Mouse (Mus musculus) forebrain, embryonic 16.5 days (tissue): ENCODE data around the gene S100a14. TPM values are rescaled to one million over a fixed set of nuclear protein-coding genes. Genes with fewer than 3 reads are reported as not detected.
A peak's percentile ranks its signal among the peaks of the same experiment; 100 is the strongest.

Experiments used
- ATAC-seq: fragments of 200-750 bp; cut with Nextera tagmentation; 2 replicates; pipeline ENCODE4 v1.8.0; 2017; ENCODE audit warnings: mild to moderate bottlenecking, moderate library complexity
- H3K27ac ChIP-seq: fragments of 300-500 bp; sonication (generic); 2 replicates; pipeline ENCODE4 v1.5.1; 2014; ENCODE audit warnings: low read length, control low read depth
- H3K27me3 ChIP-seq: fragments of 300-500 bp; sonication (generic); replicated peaks from 2 replicates; pipeline ENCODE4 v1.6.1; 2014; ENCODE audit warnings: low read length; ENCODE audit not compliant: control insufficient read depth, insufficient read depth
- H3K36me3 ChIP-seq: fragments of 300-500 bp; sonication (generic); 2 replicates; pipeline ENCODE4 v1.6.1; 2014; ENCODE audit not compliant: control insufficient read depth, insufficient read depth
- H3K4me1 ChIP-seq: fragments of 300-500 bp; sonication (generic); replicated peaks from 2 replicates; pipeline ENCODE4 v1.6.1; 2014; ENCODE audit warnings: low read length; ENCODE audit not compliant: control insufficient read depth, insufficient read depth
- H3K4me2 ChIP-seq: fragments of 300-500 bp; sonication (generic); 2 replicates; pipeline ENCODE4 v1.6.1; 2014; ENCODE audit warnings: mild to moderate bottlenecking, low read length, control low read depth
- H3K4me3 ChIP-seq: fragments of 300-500 bp; sonication (generic); replicated peaks from 2 replicates; pipeline ENCODE4 v1.5.1; 2014; ENCODE audit warnings: mild to moderate bottlenecking, low read length, control low read depth
- H3K9ac ChIP-seq: fragments of 300-500 bp; sonication (generic); replicated peaks from 2 replicates; pipeline ENCODE4 v1.6.1; 2014; ENCODE audit warnings: low read depth, low read length, control low read depth
- H3K9me3 ChIP-seq: fragments of 300-500 bp; sonication (generic); 2 replicates; pipeline ENCODE4 v1.6.1; 2016; ENCODE audit warnings: low read length; ENCODE audit not compliant: control insufficient read depth
- WGBS: fragments of 180-500 bp; shearing (Covaris S2); extraction: QIAGEN DNeasy Blood & Tissue Kit; methylation state at CpG from one replicate; pipeline ENCODE4 v1.1.7; 2014; 5-methylcytosine and 5-hydroxymethylcytosine counted together
- polyA plus RNA-seq: library from polyadenylated mRNA; unstranded; fragments of >200 nt; fragmentation: Nextera tagmentation; extraction: Ambion mirVana; gene quantifications from 2 replicates; pipeline ENCODE4 v1.2.1, GENCODE M21; 2015

The S100a14 gene
- polyA plus RNA-seq = 0.31 TPM in 1 of 2 replicates, not detected in the other

- Histone ChIP-seq H3K27ac (no peak within 1 kb of the TSS), H3K36me3 (no peaks in the 10 kb centered on the region), H3K4me3 (no peak within 1 kb of the TSS), H3K9me3 (no peaks in the 10 kb centered on the region), H3K9ac (no peak within 1 kb of the TSS), H3K27me3 (no peaks in the 10 kb centered on the region), H3K4me2 (no peak within 1 kb of the TSS), H3K4me1 (no peaks in the 10 kb centered on the region)
- WGBS = 75% methylated on average over 5 of the region's 5 CpGs
- ATAC-seq = no peak
Measured at GRCm38 (mm10) chr3:90526580-90526979, at the start of gene S100a14. Gene S100a14 (plus strand): TSS chr3:90526856.

- H3K27me3 ChIP-seq = no peaks in the 10 kb centered on the region
- no peak overlapping the region for H3K4me2 ChIP-seq
- 84% methylated on average over 5 of the region's 5 CpGs for WGBS
- H3K4me1 ChIP-seq = peaks cover 7% of the 10 kb centered on the region
- H3K36me3 ChIP-seq = peaks cover 41% of the 10 kb centered on the region
- H3K27ac ChIP-seq = no peak overlapping the region
- ATAC-seq = no peak
- no peak overlapping the region for H3K9ac ChIP-seq
- no peaks in the 10 kb centered on the region for H3K9me3 ChIP-seq
- no peak overlapping the region for H3K4me3 ChIP-seq
Measured at GRCm38 (mm10) chr3:90486998-90487397, 39.7 kb upstream of the S100a14 start.

GRCm38 (mm10) chr3:90488576-90488975 is 38.1 kb upstream of the S100a14 start:
- ATAC-seq = no peak
- Histone ChIP-seq H3K4me2 (no peak overlapping the region), H3K9me3 (no peaks in the 10 kb centered on the region), H3K9ac (no peak overlapping the region), H3K4me3 (no peak overlapping the region), H3K27me3 (no peaks in the 10 kb centered on the region), H3K36me3 (peaks cover 32% of the 10 kb centered on the region), H3K4me1 (peaks cover 7% of the 10 kb centered on the region), H3K27ac (no peak overlapping the region)
- WGBS = 91% methylated on average over 6 of the region's 6 CpGs

GRCm38 (mm10) chr3:90490696-90491256 is 35.9 kb upstream of the S100a14 start, which contains the start of gene Snapin:
Gene Snapin (minus strand): TSS chr3:90491033.
- H3K4me1 ChIP-seq = peaks cover 7% of the 10 kb centered on the region
- peak; percentile 98 for ATAC-seq
- H3K9me3 ChIP-seq = no peaks in the 10 kb centered on the region
- peak within 1 kb of the TSS; percentile 52 for H3K4me2 ChIP-seq
- H3K9ac ChIP-seq = peak within 1 kb of the TSS; percentile 81
- under 1% methylated on average over 37 of the region's 37 CpGs for WGBS
- H3K36me3 ChIP-seq = peaks cover 19% of the 10 kb centered on the region
- H3K4me3 ChIP-seq = peak within 1 kb of the TSS; percentile 90
- H3K27ac ChIP-seq = peak within 1 kb of the TSS; percentile 70; the same call in 1 of the 2 replicates
- no peaks in the 10 kb centered on the region for H3K27me3 ChIP-seq

GRCm38 (mm10) chr3:90491350-90491749 is 35.3 kb upstream of the S100a14 start:
- ATAC-seq = no peak

GRCm38 (mm10) chr3:90493831-90494540 is 32.7 kb upstream of the S100a14 start:
- Histone ChIP-seq H3K9me3 (no peaks in the 10 kb centered on the region), H3K4me2 (no peak overlapping the region), H3K27ac (no peak overlapping the region), H3K4me3 (no peak overlapping the region), H3K36me3 (peaks cover 19% of the 10 kb centered on the region), H3K27me3 (no peaks in the 10 kb centered on the region), H3K9ac (no peak overlapping the region), H3K4me1 (peaks cover 7% of the 10 kb centered on the region)
- WGBS = 58% methylated on average over 4 of the region's 4 CpGs
- no peak for ATAC-seq

More at GRCm38 (mm10) chr3:90491350-90491749, 35.3 kb upstream of the S100a14 start:
- H3K9me3 ChIP-seq = no peaks in the 10 kb centered on the region
- 41% methylated on average over 2 of the region's 2 CpGs for WGBS
- H3K4me2 ChIP-seq = no peak overlapping the region
- H3K4me1 ChIP-seq = peaks cover 7% of the 10 kb centered on the region
- H3K27ac ChIP-seq = no peak overlapping the region
- no peak overlapping the region for H3K4me3 ChIP-seq
- H3K9ac ChIP-seq = no peak overlapping the region
- H3K36me3 ChIP-seq = peaks cover 17% of the 10 kb centered on the region
- H3K27me3 ChIP-seq = no peaks in the 10 kb centered on the region

GRCm38 (mm10) chr3:90495850-90496525 is 30.7 kb upstream of the S100a14 start:
- WGBS = 95% methylated on average over 7 of the region's 7 CpGs
- no peaks in the 10 kb centered on the region for H3K27me3 ChIP-seq
- no peak overlapping the region for H3K4me2 ChIP-seq
- ATAC-seq = no peak
- no peaks in the 10 kb centered on the region for H3K9me3 ChIP-seq
- H3K36me3 ChIP-seq = peaks cover 23% of the 10 kb centered on the region
- H3K4me1 ChIP-seq = no peaks in the 10 kb centered on the region
- no peak overlapping the region for H3K4me3 ChIP-seq
- no peak overlapping the region for H3K27ac ChIP-seq
- H3K9ac ChIP-seq = no peak overlapping the region

- Histone ChIP-seq H3K36me3 (peaks cover 36% of the 10 kb centered on the region), H3K9me3 (no peaks in the 10 kb centered on the region), H3K4me1 (no peaks in the 10 kb centered on the region), H3K4me2 (no peak overlapping the region), H3K27me3 (no peaks in the 10 kb centered on the region), H3K9ac (no peak overlapping the region), H3K27ac (no peak overlapping the region), H3K4me3 (no peak overlapping the region)
- ATAC-seq = no peak
Measured at GRCm38 (mm10) chr3:90497597-90497996, 29.1 kb upstream of the S100a14 start.

GRCm38 (mm10) chr3:90503444-90503843 is 23.2 kb upstream of the S100a14 start:
- no peak overlapping the region for H3K27ac ChIP-seq
- H3K36me3 ChIP-seq = peaks cover 52% of the 10 kb centered on the region
- H3K4me2 ChIP-seq = no peak overlapping the region
- H3K9me3 ChIP-seq = no peaks in the 10 kb centered on the region
- no peak overlapping the region for H3K9ac ChIP-seq
- WGBS = 76% methylated on average over 4 of the region's 4 CpGs
- peaks cover 15% of the 10 kb centered on the region for H3K4me1 ChIP-seq
- no peak for ATAC-seq
- H3K27me3 ChIP-seq = no peaks in the 10 kb centered on the region
- H3K4me3 ChIP-seq = no peak overlapping the region
